Mouse (Mus musculus) kidney, postnatal 25 days (tissue): ENCODE measurements around the gene Npc2.
A peak's percentile ranks its signal among the peaks of the same experiment; 100 is the strongest.

Experiments used
- DNase-seq, 2 experiments: peaks; one replicate each; pipeline ENCODE4 v3.0.0; 2021; ENCODE audit warnings: mixed read lengths in 2 of 2

The Npc2 gene

GRCm38 (mm10) chr12:84772726-84773441 lies at the start of gene Npc2, which contains the start of gene Isca2:
Npc2 (minus strand) TSS chr12:84773152.
Isca2 (plus strand) TSS chr12:84773251.
- DNase-seq, result peak; percentile 97 to 100

GRCm38 (mm10) chr12:84819236-84820168 lies 46.5 kb upstream of the Npc2 start:
- no peak for DNase-seq

- no peak for DNase-seq
Measured at GRCm38 (mm10) chr12:84818496-84818895, 45.5 kb upstream of the Npc2 start.

- no peak for DNase-seq
Measured at GRCm38 (mm10) chr12:84814663-84815325, 41.8 kb upstream of the Npc2 start.

GRCm38 (mm10) chr12:84813773-84814172 lies 40.8 kb upstream of the Npc2 start:
- DNase-seq, result no peak

GRCm38 (mm10) chr12:84812004-84812403 lies 39.1 kb upstream of the Npc2 start:
- DNase-seq, result peak; percentile 22 to 55

- no peak for DNase-seq
Measured at GRCm38 (mm10) chr12:84811510-84811909, 38.6 kb upstream of the Npc2 start.

GRCm38 (mm10) chr12:84810810-84811209 lies 37.9 kb upstream of the Npc2 start:
- no peak for DNase-seq

- no peak for DNase-seq
Measured at GRCm38 (mm10) chr12:84809033-84809432, 36.1 kb upstream of the Npc2 start.

GRCm38 (mm10) chr12:84807351-84807750 lies 34.4 kb upstream of the Npc2 start:
- no peak for DNase-seq

GRCm38 (mm10) chr12:84806726-84807125 lies 33.8 kb upstream of the Npc2 start:
- no peak for DNase-seq

- no peak for DNase-seq
Measured at GRCm38 (mm10) chr12:84806010-84806409, 33.1 kb upstream of the Npc2 start.

- peak; percentile 16 to 62 for DNase-seq
Measured at GRCm38 (mm10) chr12:84805228-84805842, 32.4 kb upstream of the Npc2 start.

- DNase-seq, result no peak
Measured at GRCm38 (mm10) chr12:84802625-84803024, 29.7 kb upstream of the Npc2 start.

GRCm38 (mm10) chr12:84801532-84802110 lies 28.7 kb upstream of the Npc2 start:
- no peak for DNase-seq

GRCm38 (mm10) chr12:84800419-84800818 lies 27.5 kb upstream of the Npc2 start:
- peak in 1 of 2 experiments; percentile 13 for DNase-seq

GRCm38 (mm10) chr12:84799086-84799485 lies 26.1 kb upstream of the Npc2 start:
- DNase-seq, result no peak

GRCm38 (mm10) chr12:84794647-84795046 lies 21.7 kb upstream of the Npc2 start:
- no peak for DNase-seq

- DNase-seq, result no peak
Measured at GRCm38 (mm10) chr12:84792629-84793028, 19.7 kb upstream of the Npc2 start.

- DNase-seq, result no peak
Measured at GRCm38 (mm10) chr12:84790853-84791252, 17.9 kb upstream of the Npc2 start.

- DNase-seq, result no peak
Measured at GRCm38 (mm10) chr12:84786091-84786490, 13.1 kb upstream of the Npc2 start.
